Mouse (Mus musculus) adrenal gland, postnatal 25 days (tissue): Measurements from ENCODE around the gene Uvssa. TPM values are rescaled to one million over a fixed set of nuclear protein-coding genes. Genes with fewer than 3 reads are reported as not detected.

Source experiments
- DNase-seq: peaks from one replicate; pipeline ENCODE4 v3.0.0; 2021; ENCODE audit warnings: mixed read lengths
- total RNA-seq: library from RNA; stranded (reverse); gene quantifications from 2 replicates; pipeline ENCODE4 v1.2.3, GENCODE M21; 2021

Gene Uvssa
- total RNA-seq, 1 experiment from 2014 or later = 12.2 TPM

DNA sequence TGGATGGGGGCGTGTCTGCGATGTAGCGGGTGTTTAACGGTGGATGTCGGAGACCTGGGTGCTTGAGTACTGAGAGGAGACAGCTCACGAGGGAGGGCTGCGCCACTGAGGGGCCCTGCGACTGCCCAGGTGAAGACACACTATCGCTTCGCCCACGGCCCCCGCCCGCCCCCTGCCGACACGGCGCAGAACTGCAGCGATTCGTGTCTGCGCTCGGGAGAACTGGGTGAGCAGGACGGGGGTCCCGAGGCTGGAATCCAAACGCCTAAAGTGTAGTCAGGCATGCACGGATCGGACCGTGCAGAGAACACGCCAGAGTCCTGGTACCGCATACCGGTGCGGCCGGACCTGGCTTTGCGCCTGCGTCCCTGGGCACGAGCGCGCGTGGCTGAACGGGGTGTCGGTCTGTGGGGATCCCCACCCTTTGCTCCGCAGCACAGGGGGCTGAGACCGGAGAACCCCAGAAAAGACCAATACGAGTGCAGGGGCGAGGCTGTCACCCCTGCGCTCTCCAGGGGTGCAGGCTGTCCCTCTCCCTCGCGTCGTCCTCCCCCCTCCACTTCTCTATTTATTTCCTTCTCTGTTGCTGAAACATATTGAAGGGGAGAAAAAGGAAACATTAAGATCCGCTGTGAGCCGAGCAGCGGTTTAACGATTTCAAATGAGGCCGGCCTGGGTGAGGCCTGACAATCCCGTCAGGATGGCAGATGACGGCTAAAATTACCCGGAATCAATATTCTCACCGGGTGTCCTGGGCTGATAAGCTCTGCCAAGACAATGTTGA lies 64.8 kb downstream of the Uvssa start:
- DNase-seq = peak; percentile 58

DNA sequence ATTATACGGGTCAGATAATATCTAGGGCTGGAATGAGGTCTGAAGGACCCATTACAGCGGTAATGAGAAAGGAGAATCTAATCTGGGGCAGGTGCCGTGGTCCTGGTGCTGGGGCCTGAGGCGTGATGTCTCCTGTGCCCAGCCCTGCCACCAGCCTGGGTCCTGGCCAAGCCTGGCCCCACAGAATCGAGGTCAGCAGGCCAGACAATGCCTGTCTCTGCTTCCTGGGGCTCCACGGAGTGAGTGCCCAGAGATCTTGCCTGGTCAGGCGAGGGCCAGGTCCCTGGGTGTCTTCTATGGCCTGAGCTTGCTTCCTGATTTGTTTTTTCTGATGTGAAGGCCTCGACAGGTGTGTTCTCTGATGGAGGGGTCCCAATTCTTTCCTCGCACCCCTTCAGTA lies 65.4 kb downstream of the Uvssa start:
- DNase-seq = no peak

DNA sequence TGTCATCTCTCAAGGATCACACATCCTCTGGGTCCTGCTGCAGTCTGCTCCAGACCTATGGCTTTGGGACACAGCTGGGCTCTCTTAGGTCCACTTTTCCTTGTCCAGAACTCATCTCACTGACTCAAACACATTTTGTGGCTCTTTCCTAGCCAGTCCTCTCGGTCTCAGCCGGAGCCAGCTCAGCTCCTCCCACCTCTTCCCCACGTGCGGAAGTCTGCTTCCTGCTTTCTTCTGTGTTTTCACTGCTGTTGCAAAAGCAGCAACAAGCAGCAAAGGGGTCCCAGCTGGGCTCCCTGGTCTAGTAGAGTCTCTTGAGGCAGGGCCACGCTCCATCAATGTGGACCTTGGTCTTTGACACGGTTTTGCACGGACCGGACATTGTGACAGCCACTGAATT lies 77.4 kb downstream of the Uvssa start:
- no peak for DNase-seq

DNA sequence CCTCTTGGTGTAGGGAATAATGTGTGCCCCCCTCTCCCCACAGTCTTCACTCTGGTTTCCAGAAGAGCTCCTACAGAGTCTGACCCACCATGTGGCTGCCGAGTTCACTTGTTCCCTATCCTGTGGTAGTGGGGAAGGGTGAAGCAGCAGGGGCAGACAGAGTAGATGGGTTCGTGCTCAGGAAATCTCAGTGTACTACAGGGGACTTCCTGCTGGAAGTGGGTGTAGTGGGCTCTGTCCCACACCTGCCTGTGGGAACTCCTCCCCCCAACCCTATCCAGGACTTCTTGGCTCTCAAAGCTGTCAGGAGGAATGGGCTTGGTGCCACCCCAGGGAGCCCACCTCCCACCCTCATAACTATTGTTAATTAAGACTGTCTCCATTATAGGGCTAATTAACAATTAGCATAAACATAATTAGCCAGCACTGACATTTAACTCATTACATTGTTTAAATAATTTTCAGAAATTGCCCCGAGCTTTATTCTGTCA lies 79.8 kb downstream of the Uvssa start:
- no peak for DNase-seq

DNA sequence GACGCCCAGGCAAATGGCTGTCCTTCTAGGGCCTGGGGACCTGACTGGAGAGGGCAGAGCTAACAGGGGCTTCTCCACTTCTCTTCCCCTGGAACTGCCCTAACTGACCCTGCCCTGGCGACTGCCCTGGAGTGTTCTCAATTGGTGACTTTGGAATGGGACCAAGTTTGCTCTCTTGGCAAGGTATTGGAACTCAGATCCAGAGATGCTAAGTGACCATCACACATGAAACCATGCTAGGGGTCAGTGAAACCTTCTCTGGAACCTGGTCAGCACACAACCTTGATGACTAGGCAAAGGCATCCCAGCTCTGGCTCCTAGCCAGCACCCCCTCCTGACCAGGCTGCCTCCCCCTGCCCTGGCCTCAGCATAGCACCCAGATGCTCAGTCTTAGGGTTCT lies 80.8 kb downstream of the Uvssa start:
- DNase-seq = no peak

DNA sequence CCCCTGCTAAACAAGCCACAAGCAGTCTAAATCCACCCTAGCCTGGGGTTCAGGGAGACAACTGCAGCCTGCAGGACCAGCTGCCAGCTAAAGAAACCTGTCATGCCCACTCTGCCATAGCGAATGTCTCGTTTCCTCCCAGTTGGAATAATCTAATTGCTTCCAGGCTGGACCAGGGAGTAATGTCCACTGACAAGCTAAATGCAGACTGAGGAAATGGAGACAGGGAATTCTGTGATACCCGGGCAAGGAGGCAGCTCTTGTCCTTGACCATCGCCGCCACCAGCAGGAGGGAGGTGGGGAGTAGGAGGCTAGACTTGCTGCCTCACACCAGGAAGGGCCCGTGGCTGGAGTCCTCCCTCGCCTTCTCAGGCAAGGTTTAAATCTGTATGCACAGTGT lies 86.0 kb downstream of the Uvssa start:
- DNase-seq = no peak

DNA sequence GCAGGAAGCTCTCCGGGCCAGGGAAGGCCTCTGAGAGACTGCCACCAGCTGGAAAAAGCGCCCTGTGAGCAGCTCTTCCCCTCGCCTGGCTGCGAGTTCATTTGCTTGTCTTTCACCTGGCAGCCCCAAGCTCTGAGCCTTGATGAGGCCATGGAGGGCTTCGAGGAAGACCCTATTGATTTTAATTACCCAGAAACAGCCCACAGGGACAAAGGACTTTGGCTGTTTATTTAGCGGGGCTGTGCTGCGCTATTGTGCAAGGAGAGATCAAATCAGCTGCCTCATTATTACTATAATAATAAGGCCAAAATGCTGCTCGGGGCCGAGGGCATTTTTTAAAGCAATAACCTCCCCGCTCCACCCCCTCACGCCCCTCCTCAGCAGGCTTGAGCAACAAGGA lies 87.1 kb downstream of the Uvssa start:
- DNase-seq = no peak

Other genes with a start within 250 kb of the Uvssa start
- 0.39 TPM in 1 of 2 replicates, not detected in the other for gene Spon2, start 160.1 kb upstream of the Uvssa start, total RNA-seq
- gene Ctbp1, start 103.6 kb upstream of the Uvssa start, total RNA-seq = 222 and 223 TPM in 2 replicates
- gene Maea, start 43.0 kb upstream of the Uvssa start, total RNA-seq = 102 and 119 TPM in 2 replicates
- gene Nkx1-1, start 55.4 kb downstream of the Uvssa start, total RNA-seq = not detected in 2 replicates